Mouse (Mus musculus): Measurements from ENCODE around the gene Il31ra. TPM values are rescaled to one million over a fixed set of nuclear protein-coding genes. Genes with fewer than 3 reads are reported as not detected.

Gene Il31ra
- polyA plus RNA-seq, 1 experiment: not detected

DNA sequence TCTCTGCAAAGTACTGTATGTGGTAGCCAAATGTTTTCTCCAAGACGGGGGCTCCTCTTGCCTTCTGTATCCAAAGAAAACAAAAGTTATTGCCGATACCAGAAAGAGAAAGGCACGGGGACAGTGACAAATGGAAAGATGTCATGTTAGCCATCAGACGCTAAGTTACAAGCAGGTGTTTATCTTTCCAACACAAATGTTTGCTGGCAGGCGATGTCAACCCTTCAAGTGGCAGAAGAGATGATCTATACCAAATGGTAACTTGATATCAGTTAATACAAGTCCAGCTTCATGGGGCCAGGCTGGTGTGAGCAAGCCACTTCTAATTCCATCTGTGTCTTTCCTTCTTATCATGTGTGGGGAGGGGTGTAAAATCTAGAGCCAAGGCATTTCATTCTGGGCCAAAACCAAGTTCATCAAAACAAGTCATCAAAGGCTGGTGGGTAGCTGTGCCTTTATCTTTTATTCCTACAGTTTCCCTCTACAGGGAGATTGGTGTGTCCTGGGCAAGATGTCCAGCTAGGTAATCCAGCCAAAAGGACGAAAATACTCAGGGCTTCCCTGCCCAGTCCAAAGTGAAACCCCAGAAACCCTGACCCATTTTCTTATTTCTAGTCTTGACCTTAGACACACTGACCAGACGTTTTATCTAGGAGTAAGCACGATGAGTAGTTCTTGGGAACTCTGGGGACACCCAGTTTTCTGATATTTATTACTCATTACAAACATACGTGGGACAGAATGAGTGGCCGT lies 52.8 kb downstream of the Il31ra start:
- Histone ChIP-seq H3K27me3 (ENCODE audit: control insufficient read depth, insufficient read depth, insufficient read length) (peaks cover 13% of the 10 kb centered on the region), H3K79me2 (ENCODE audit: control insufficient read depth, insufficient read depth) (no peaks in the 10 kb centered on the region), H3ac (ENCODE audit: control insufficient read depth, insufficient read length) (no peak overlapping the region), H3K4me3 (no peak overlapping the region), H3K36me3 (ENCODE audit: control insufficient read depth, insufficient read depth) (no peaks in the 10 kb centered on the region), H3K4me2 (ENCODE audit: low read depth) (no peak overlapping the region)
- TF ChIP-seq TCF3 (IDR thresholded peaks at IDR 0.05; ENCODE audit: insufficient read length, low read depth) (no peak), TCF12 (IDR thresholded peaks at IDR 0.05; ENCODE audit: insufficient read depth, poor library complexity, severe bottlenecking) (no peak), E2F4 (IDR thresholded peaks at IDR 0.05; ENCODE audit: insufficient read depth) (no peak), POLR2A (IDR thresholded peaks at IDR 0.05; ENCODE audit: insufficient read length, low read depth) (no peak), REST (IDR thresholded peaks at IDR 0.05; ENCODE audit: insufficient read depth, insufficient read length) (no peak), POLR2AphosphoS2 (IDR thresholded peaks at IDR 0.05; ENCODE audit: insufficient read length, low read depth) (no peak), SRF (IDR thresholded peaks at IDR 0.05; ENCODE audit: control insufficient read depth, insufficient read length, low read depth) (no peak), MYOG (IDR thresholded peaks at IDR 0.05; ENCODE audit: control insufficient read depth in 1 of 3, insufficient read depth in 1 of 3, insufficient read length in 2 of 3, low read depth in 2 of 3) (no peak), CEBPB (IDR thresholded peaks at IDR 0.05; ENCODE audit: insufficient read depth, poor library complexity, severe bottlenecking) (no peak), MYOD1 (IDR thresholded peaks at IDR 0.05; ENCODE audit: control insufficient read depth in 1 of 3, insufficient read length in 2 of 3, low read depth in 2 of 3) (no peak), MAX (IDR thresholded peaks at IDR 0.05; ENCODE audit: low read depth) (no peak), USF1 (IDR thresholded peaks at IDR 0.05; ENCODE audit: low read depth) (no peak)

- H3K79me2 ChIP-seq (ENCODE audit: control insufficient read depth, insufficient read depth): no peaks in the 10 kb centered on the region
- no peak overlapping the region for H3ac ChIP-seq (ENCODE audit: control insufficient read depth, insufficient read length)
- H3K27me3 ChIP-seq (ENCODE audit: control insufficient read depth, insufficient read depth, insufficient read length): peaks cover 9% of the 10 kb centered on the region
- no peaks in the 10 kb centered on the region for H3K36me3 ChIP-seq (ENCODE audit: control insufficient read depth, insufficient read depth)
- no peak overlapping the region for H3K4me2 ChIP-seq (ENCODE audit: low read depth)
- TF ChIP-seq USF1 (IDR thresholded peaks at IDR 0.05; ENCODE audit: low read depth): no peak
- TF ChIP-seq CEBPB (IDR thresholded peaks at IDR 0.05; ENCODE audit: insufficient read depth, poor library complexity, severe bottlenecking): no peak
- H3K4me3 ChIP-seq: no peak overlapping the region
Measured at GRCm38 (mm10) chr13:112540616-112541015, 53.5 kb downstream of the Il31ra start.

GRCm38 (mm10) chr13:112537065-112537464 lies 57.1 kb downstream of the Il31ra start:
- H3K4me2 ChIP-seq (ENCODE audit: low read depth): no peak overlapping the region
- TF ChIP-seq CEBPB (IDR thresholded peaks at IDR 0.05; ENCODE audit: insufficient read depth, poor library complexity, severe bottlenecking) (no peak), MYOG (IDR thresholded peaks at IDR 0.05; ENCODE audit: control insufficient read depth in 1 of 3, insufficient read depth in 1 of 3, insufficient read length in 2 of 3, low read depth in 2 of 3) (no peak), POLR2A (IDR thresholded peaks at IDR 0.05; ENCODE audit: insufficient read length, low read depth) (no peak), POLR2AphosphoS2 (IDR thresholded peaks at IDR 0.05; ENCODE audit: insufficient read length, low read depth) (no peak), TCF3 (IDR thresholded peaks at IDR 0.05; ENCODE audit: insufficient read length, low read depth) (no peak), REST (IDR thresholded peaks at IDR 0.05; ENCODE audit: insufficient read depth, insufficient read length) (no peak), SRF (IDR thresholded peaks at IDR 0.05; ENCODE audit: control insufficient read depth, insufficient read length, low read depth) (no peak), MYOD1 (IDR thresholded peaks at IDR 0.05; ENCODE audit: control insufficient read depth in 1 of 3, insufficient read length in 2 of 3, low read depth in 2 of 3) (no peak), E2F4 (IDR thresholded peaks at IDR 0.05; ENCODE audit: insufficient read depth) (no peak), TCF12 (IDR thresholded peaks at IDR 0.05; ENCODE audit: insufficient read depth, poor library complexity, severe bottlenecking) (no peak), USF1 (IDR thresholded peaks at IDR 0.05; ENCODE audit: low read depth) (no peak)
- no peaks in the 10 kb centered on the region for H3K36me3 ChIP-seq (ENCODE audit: control insufficient read depth, insufficient read depth)
- no peak overlapping the region for H3K4me3 ChIP-seq
- no peak overlapping the region for H3ac ChIP-seq (ENCODE audit: control insufficient read depth, insufficient read length)
- no peaks in the 10 kb centered on the region for H3K79me2 ChIP-seq (ENCODE audit: control insufficient read depth, insufficient read depth)
- H3K27me3 ChIP-seq (ENCODE audit: control insufficient read depth, insufficient read depth, insufficient read length): no peaks in the 10 kb centered on the region

DNA sequence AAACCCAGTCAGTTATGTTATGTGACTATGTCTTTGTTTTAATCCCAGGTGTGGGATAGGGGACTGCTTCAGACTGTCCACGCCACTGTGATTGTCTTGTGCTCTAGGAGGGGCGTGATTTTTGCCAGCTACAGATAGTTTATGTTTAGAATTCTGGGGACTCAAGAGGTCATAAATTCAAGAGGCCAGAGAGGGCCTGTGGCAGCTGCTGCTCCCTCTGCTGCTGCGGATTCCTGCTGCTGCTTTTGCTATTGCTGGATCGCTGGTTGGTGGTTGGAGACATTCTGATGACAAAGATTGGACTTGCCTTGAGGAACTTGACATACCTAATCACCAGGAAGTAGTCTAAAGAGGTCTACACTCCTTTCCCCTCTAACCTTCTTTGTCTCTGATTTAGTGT lies 57.5 kb downstream of the Il31ra start:
- no peak overlapping the region for H3K4me2 ChIP-seq (ENCODE audit: low read depth)
- no peaks in the 10 kb centered on the region for H3K79me2 ChIP-seq (ENCODE audit: control insufficient read depth, insufficient read depth)
- TF ChIP-seq MYOD1 (IDR thresholded peaks at IDR 0.05; ENCODE audit: control insufficient read depth in 1 of 3, insufficient read length in 2 of 3, low read depth in 2 of 3) (peak in 2 of 3 experiments; percentile 1 to 14), TCF3 (IDR thresholded peaks at IDR 0.05; ENCODE audit: insufficient read length, low read depth) (no peak)
- H3K4me3 ChIP-seq: no peak overlapping the region
- no peaks in the 10 kb centered on the region for H3K27me3 ChIP-seq (ENCODE audit: control insufficient read depth, insufficient read depth, insufficient read length)
- no peaks in the 10 kb centered on the region for H3K36me3 ChIP-seq (ENCODE audit: control insufficient read depth, insufficient read depth)
- H3ac ChIP-seq (ENCODE audit: control insufficient read depth, insufficient read length): no peak overlapping the region

DNA sequence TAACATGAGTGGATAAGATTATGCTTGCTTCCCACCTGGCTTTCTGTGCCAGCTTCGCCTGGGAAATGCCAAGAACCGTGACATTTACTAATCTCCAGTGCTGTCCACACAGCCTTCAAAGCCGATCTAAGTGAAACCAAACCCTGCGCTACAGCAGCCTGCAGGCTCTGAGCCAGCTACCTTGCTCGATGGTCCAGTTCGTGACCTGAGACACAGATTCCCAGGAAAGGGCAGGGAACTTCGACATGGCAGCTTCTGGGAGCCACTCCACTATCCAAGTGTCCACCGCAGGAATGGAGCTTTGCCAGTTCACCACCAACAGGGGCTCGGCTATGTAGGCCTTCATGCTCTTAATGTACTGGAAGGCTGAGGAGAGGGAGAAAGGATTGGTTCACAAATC lies 60.6 kb downstream of the Il31ra start:
- Histone ChIP-seq H3K79me2 (ENCODE audit: control insufficient read depth, insufficient read depth) (no peaks in the 10 kb centered on the region), H3K4me3 (no peak overlapping the region), H3K27me3 (ENCODE audit: control insufficient read depth, insufficient read depth, insufficient read length) (no peaks in the 10 kb centered on the region), H3ac (ENCODE audit: control insufficient read depth, insufficient read length) (no peak overlapping the region), H3K4me2 (ENCODE audit: low read depth) (no peak overlapping the region), H3K36me3 (ENCODE audit: control insufficient read depth, insufficient read depth) (no peaks in the 10 kb centered on the region)
- TF ChIP-seq SRF (IDR thresholded peaks at IDR 0.05; ENCODE audit: control insufficient read depth, insufficient read length, low read depth) (no peak), MYOD1 (IDR thresholded peaks at IDR 0.05; ENCODE audit: control insufficient read depth in 1 of 3, insufficient read length in 2 of 3, low read depth in 2 of 3) (no peak), MAX (IDR thresholded peaks at IDR 0.05; ENCODE audit: low read depth) (no peak), E2F4 (IDR thresholded peaks at IDR 0.05; ENCODE audit: insufficient read depth) (no peak), TCF3 (IDR thresholded peaks at IDR 0.05; ENCODE audit: insufficient read length, low read depth) (no peak), USF1 (IDR thresholded peaks at IDR 0.05; ENCODE audit: low read depth) (no peak), REST (IDR thresholded peaks at IDR 0.05; ENCODE audit: insufficient read depth, insufficient read length) (no peak), POLR2AphosphoS2 (IDR thresholded peaks at IDR 0.05; ENCODE audit: insufficient read length, low read depth) (no peak), MYOG (IDR thresholded peaks at IDR 0.05; ENCODE audit: control insufficient read depth in 1 of 3, insufficient read depth in 1 of 3, insufficient read length in 2 of 3, low read depth in 2 of 3) (no peak), POLR2A (IDR thresholded peaks at IDR 0.05; ENCODE audit: insufficient read length, low read depth) (no peak), TCF12 (IDR thresholded peaks at IDR 0.05; ENCODE audit: insufficient read depth, poor library complexity, severe bottlenecking) (no peak), CEBPB (IDR thresholded peaks at IDR 0.05; ENCODE audit: insufficient read depth, poor library complexity, severe bottlenecking) (no peak)
